12 mouse cellular contexts compared by ENCODE assay signal in genomic region chr17:44151889-44152288, GRCm38 (mm10). TPM values are rescaled to one million over a fixed set of nuclear protein-coding genes. Genes with fewer than 3 reads are reported as not detected.
DNase-seq lines count a peak whose midpoint lies in the region; ATAC-seq and TF ChIP-seq lines count a peak whose summit lies in the region.
"Had no signal": no experiment of that assay in that cellular context is flagged by ENCODE, and none has a peak within 500 bp of the region (broad histone marks: within the 10 kb centered on the region; RNA-seq: fewer than 3 reads in every experiment).

No protein-coding gene starts in this region.

- H3K4me3 ChIP-seq in lung, adult 2 months (replicated peaks; ENCODE audit: extremely low read depth, low read depth, low read length) = no peak overlapping the region
- H3K4me3 ChIP-seq: hindbrain, embryonic 13.5 days; limb, embryonic 15.5 days; midbrain, embryonic 10.5 days had no signal

- ATAC-seq in megakaryocyte-erythroid progenitor cell, adult 5-6 weeks (replicated peaks; ENCODE audit: low FRiP score, low TSS enrichment, poor library complexity, severe bottlenecking) = no peak

- peak; percentile 22 for DNase-seq in adrenal gland, postnatal 14 days
- no peak for DNase-seq in adrenal gland, adult 18-20 months (ENCODE audit: low spot score in 2 of 2)
- DNase-seq in lung, adult 18-20 months = peak; percentile 65 to 78
- no peak for DNase-seq in lung, postnatal 14 days
- peak; percentile 42 for DNase-seq in lung, adult 2 months
- DNase-seq in frontal cortex, postnatal 25 days (ENCODE audit: low spot score in 2 of 2) = no peak
- DNase-seq in urinary bladder, postnatal 36 days (ENCODE audit: low spot score in 2 of 2) = no peak
- DNase-seq: cerebellum, adult 2 months had no signal

- no peak for TF ChIP-seq CTCF in lung, adult 2 months (IDR thresholded peaks at IDR 0.05; ENCODE audit: insufficient read depth, low read length)

- peaks cover 7% of the 10 kb centered on the region; the same call in 1 of the 2 replicates for H3K4me1 ChIP-seq in lung, adult 2 months (ENCODE audit: control insufficient read depth, insufficient read depth, low read length)
- H3K4me1 ChIP-seq: hindbrain, embryonic 13.5 days; limb, embryonic 15.5 days; midbrain, embryonic 10.5 days had no signal

- 49% methylated on average over 8 of the region's 8 CpGs for WGBS in lung, adult 2 months

- 0 out of 2 replicates have a peak, but pooled peaks have one; percentile 23 for TF ChIP-seq POLR2A in lung, adult 2 months (IDR thresholded peaks at IDR 0.05; ENCODE audit: borderline replicate concordance, extremely low read depth, low read depth, low read length)

RNA-seq across cellular contexts. Expression of gene Clic5, which starts 36.5 kb away (rescaled TPM):
- total RNA-seq in adrenal gland, postnatal 14 days (2021) = 32.4 and 38.9 TPM in 2 replicates
- total RNA-seq in adrenal gland, adult 18-20 months (2021) = 10 to 100 TPM; 19.0 to 45.4 TPM
- 82.3 and 122 TPM in 2 replicates for polyA plus RNA-seq in lung, adult 2 months (2012; rRNA removed)
- 0.72 TPM in 1 of 2 replicates, not detected in the other for total RNA-seq in megakaryocyte-erythroid progenitor cell, adult 5-6 weeks (2014; fragmentation: Nextera tagmentation)
- 0.94 and 1.0 TPM in 2 replicates for total RNA-seq in megakaryocyte-erythroid progenitor cell, adult 5-6 weeks (2017)

RNA-seq across cellular contexts. Expression of gene Enpp4, which starts 46.3 kb away (rescaled TPM):
- 9.2 and 10.7 TPM in 2 replicates for total RNA-seq in adrenal gland, postnatal 14 days (2021)
- 10 to 100 TPM; 12.1 to 13.0 TPM for total RNA-seq in adrenal gland, adult 18-20 months (2021)
- 9.1 and 13.5 TPM in 2 replicates for polyA plus RNA-seq in lung, adult 2 months (2012; rRNA removed)
- total RNA-seq in megakaryocyte-erythroid progenitor cell, adult 5-6 weeks (2014; fragmentation: Nextera tagmentation) = 14.9 and 15.3 TPM in 2 replicates
- total RNA-seq in megakaryocyte-erythroid progenitor cell, adult 5-6 weeks (2017) = 23.2 and 24.9 TPM in 2 replicates

Comparison
In these comparisons a context has a peak if more than half of its experiments do, and no peak if none do; other contexts are left out.
1. DNase-seq: peak in adrenal gland, postnatal 14 days (single experiment), lung, adult 18-20 months (2 of 2) and lung, adult 2 months (single experiment); none in adrenal gland, adult 18-20 months (0 of 2), lung, postnatal 14 days (single experiment), frontal cortex, postnatal 25 days (0 of 2) and urinary bladder, postnatal 36 days (0 of 2).
2. RNA of gene Clic5, which starts 36.5 kb away (total RNA-seq): 19.0 to 45.4 TPM in adrenal gland, adult 18-20 months and 32.4 to 38.9 TPM in adrenal gland, postnatal 14 days; 0.72 to 1.0 TPM in megakaryocyte-erythroid progenitor cell, adult 5-6 weeks; every median in the first group is over 4 times any median in the second.